Mouse (Mus musculus) hindbrain, embryonic 14.5 days (tissue): ENCODE measurements around the gene Polg2. TPM values are rescaled to one million over a fixed set of nuclear protein-coding genes. Genes with fewer than 3 reads are reported as not detected.

Source experiments
- ATAC-seq: fragments of 200-750 bp; cut with Nextera tagmentation; 2 replicates; pipeline ENCODE4 v1.8.0; 2017; ENCODE audit warnings: moderate number of reproducible peaks, mild to moderate bottlenecking, moderate TSS enrichment, moderate library complexity; ENCODE audit not compliant: low FRiP score
- DNase-seq: peaks from one replicate; pipeline ENCODE4 v3.0.0-alpha.2; 2015; ENCODE audit warnings: low spot score
- H3K27ac ChIP-seq: fragments of 300-500 bp; sonication (generic); 2 replicates; pipeline ENCODE4 v1.5.1; 2014; ENCODE audit warnings: mild to moderate bottlenecking, moderate library complexity
- H3K27me3 ChIP-seq: fragments of 300-500 bp; sonication (generic); 2 replicates; pipeline ENCODE4 v1.6.1; 2014; ENCODE audit warnings: mild to moderate bottlenecking, low read length, mixed read lengths; ENCODE audit not compliant: control insufficient read depth, insufficient read depth
- H3K36me3 ChIP-seq: fragments of 300-500 bp; sonication (generic); replicated peaks from 2 replicates; pipeline ENCODE4 v1.6.1; 2014; ENCODE audit not compliant: control insufficient read depth, insufficient read depth
- H3K4me1 ChIP-seq: fragments of 300-500 bp; sonication (generic); replicated peaks from 2 replicates; pipeline ENCODE4 v1.6.1; 2014; ENCODE audit warnings: antibody characterized with exemption, low read length, mixed read lengths; ENCODE audit not compliant: control insufficient read depth, insufficient read depth
- H3K4me2 ChIP-seq: fragments of 300-500 bp; sonication (generic); replicated peaks from 2 replicates; pipeline ENCODE4 v1.6.1; 2014; ENCODE audit warnings: mild to moderate bottlenecking, moderate library complexity
- H3K4me3 ChIP-seq: fragments of 300-500 bp; sonication (generic); replicated peaks from 2 replicates; pipeline ENCODE4 v1.5.1; 2014; ENCODE audit warnings: mild to moderate bottlenecking, low read length
- H3K9ac ChIP-seq: fragments of 300-500 bp; sonication (generic); 2 replicates; pipeline ENCODE4 v1.6.1; 2014
- H3K9me3 ChIP-seq: fragments of 300-500 bp; sonication (generic); 2 replicates; pipeline ENCODE4 v1.6.1; 2016; ENCODE audit warnings: low read length; ENCODE audit not compliant: control insufficient read depth
- WGBS: fragments of 180-500 bp; shearing (Covaris S2); extraction: QIAGEN DNeasy Blood & Tissue Kit; methylation state at CpG from one replicate; pipeline ENCODE4 v1.1.7; 2014; 5-methylcytosine and 5-hydroxymethylcytosine counted together
- polyA plus RNA-seq: library from polyadenylated mRNA; unstranded; fragments of >200 nt; fragmentation: Nextera tagmentation; extraction: Ambion mirVana; gene quantifications from 2 replicates; pipeline ENCODE4 v1.2.1, GENCODE M21; 2014

Polg2 gene
- polyA plus RNA-seq, 1 experiment from 2014 or later = 9.7 TPM

DNA sequence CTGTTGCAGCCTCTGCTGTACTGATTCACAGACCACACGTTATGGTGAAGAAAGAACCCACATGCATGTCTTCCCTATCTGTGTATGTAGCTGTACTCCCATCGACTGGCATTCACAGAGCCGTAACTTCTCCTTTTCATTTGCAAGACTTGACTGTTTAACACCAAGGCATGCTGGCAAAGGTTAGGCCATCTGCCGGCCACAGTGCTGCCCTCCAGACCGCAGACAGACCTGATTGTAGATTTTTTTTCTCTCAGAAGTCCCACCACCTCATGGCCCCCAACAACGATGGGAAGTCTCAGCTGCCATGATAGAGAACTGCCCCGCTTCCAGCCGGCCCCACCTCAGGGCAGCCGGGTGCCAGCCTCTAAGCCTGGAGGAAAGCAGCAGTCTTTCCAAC lies 40.3 kb upstream of the Polg2 start:
- Histone ChIP-seq H3K9me3 (no peaks in the 10 kb centered on the region), H3K4me3 (no peak overlapping the region), H3K9ac (no peak overlapping the region), H3K36me3 (peaks cover 89% of the 10 kb centered on the region), H3K27me3 (no peaks in the 10 kb centered on the region), H3K27ac (no peak overlapping the region), H3K4me2 (no peak overlapping the region), H3K4me1 (peaks cover 13% of the 10 kb centered on the region)
- WGBS = 93% methylated on average over 9 of the region's 9 CpGs
- ATAC-seq = no peak
- no peak for DNase-seq

DNA sequence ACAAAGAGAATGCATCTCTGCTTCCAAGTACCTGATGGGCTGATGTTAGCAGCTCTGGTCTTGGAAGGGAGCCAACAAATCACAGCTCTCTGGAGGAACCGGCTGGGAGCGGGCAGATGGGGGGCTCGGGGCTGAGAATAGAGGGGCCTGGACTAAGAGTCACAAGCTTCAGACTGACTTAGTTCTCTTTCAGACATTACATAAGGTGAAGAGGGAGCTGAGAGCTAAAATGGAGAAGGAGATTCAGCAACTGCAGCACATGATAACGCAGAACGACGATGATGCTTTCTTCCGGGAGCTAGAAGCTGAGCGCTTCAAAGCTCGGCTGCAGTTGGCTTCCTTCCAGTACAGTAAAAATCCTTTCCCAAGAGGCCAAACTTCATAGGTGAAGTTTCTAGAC lies 39.0 kb upstream of the Polg2 start:
- Histone ChIP-seq H3K27me3 (no peaks in the 10 kb centered on the region), H3K4me1 (peaks cover 13% of the 10 kb centered on the region), H3K36me3 (peaks cover 91% of the 10 kb centered on the region), H3K9ac (peak overlapping the region; percentile 9; the same call in 1 of the 2 replicates), H3K4me3 (no peak overlapping the region), H3K9me3 (no peaks in the 10 kb centered on the region), H3K4me2 (0 out of 2 replicates have a peak overlapping the region, but pooled peaks have one; percentile 8), H3K27ac (peak overlapping the region; percentile 67)
- WGBS = 58% methylated on average over 9 of the region's 9 CpGs
- ATAC-seq (no peak), DNase-seq (peak; percentile 76)

DNA sequence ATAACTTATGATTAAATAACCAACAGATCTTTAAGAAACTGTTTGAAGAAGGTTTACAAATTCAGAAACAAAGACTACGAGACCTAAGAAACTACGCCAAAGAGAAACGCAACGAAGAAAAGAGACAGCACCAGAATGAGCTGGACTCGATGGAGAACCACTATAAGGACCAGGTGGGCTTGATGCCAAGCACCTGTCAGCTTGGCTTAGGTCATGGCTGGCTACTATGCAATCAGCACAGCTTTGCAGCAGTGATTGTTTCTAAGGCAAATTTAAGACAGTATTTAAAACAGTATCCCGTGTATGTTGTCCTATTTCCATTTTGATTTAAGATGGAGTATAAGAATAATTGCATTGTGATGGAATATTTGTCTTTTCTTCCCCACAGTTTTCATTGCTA lies 38.5 kb upstream of the Polg2 start:
- peak; percentile 42 for DNase-seq
- no peak for ATAC-seq
- 80% methylated on average over 6 of the region's 6 CpGs for WGBS

DNA sequence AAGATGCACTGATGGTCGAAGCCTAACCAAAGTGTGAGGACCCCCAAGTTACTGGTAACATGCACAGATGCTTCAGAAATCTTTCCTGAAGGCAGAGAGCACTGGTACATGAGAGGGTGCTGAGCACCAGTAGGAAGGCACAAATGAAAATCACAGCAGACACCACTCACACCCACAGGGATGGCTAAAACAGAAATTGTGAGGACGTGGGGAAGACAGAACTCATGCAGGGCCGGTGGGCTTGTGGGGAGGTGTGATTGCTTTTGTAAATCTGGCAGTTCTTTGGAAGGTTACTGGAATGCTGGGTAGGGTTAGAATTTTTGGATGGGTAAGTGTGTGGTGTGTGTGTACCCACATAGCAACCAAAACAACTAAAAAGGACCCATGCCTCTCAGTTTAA lies 37.8 kb upstream of the Polg2 start:
- Histone ChIP-seq H3K27ac (peak overlapping the region; percentile 67; the same call in 1 of the 2 replicates), H3K4me2 (no peak overlapping the region), H3K9me3 (no peaks in the 10 kb centered on the region), H3K27me3 (no peaks in the 10 kb centered on the region), H3K36me3 (peaks cover 90% of the 10 kb centered on the region), H3K4me1 (peaks cover 13% of the 10 kb centered on the region), H3K9ac (no peak overlapping the region), H3K4me3 (no peak overlapping the region)
- no peak for ATAC-seq
- no peak for DNase-seq
- 72% methylated on average over 3 of the region's 3 CpGs for WGBS

More for the DNA sequence above, 38.5 kb upstream of the Polg2 start:
- peak overlapping the region; percentile 67 for H3K27ac ChIP-seq
- H3K4me2 ChIP-seq = no peak overlapping the region
- H3K36me3 ChIP-seq = peaks cover 92% of the 10 kb centered on the region
- no peak overlapping the region for H3K4me3 ChIP-seq
- H3K4me1 ChIP-seq = peaks cover 13% of the 10 kb centered on the region
- no peaks in the 10 kb centered on the region for H3K27me3 ChIP-seq
- H3K9ac ChIP-seq = peak overlapping the region; percentile 9; the same call in 1 of the 2 replicates
- no peaks in the 10 kb centered on the region for H3K9me3 ChIP-seq

DNA sequence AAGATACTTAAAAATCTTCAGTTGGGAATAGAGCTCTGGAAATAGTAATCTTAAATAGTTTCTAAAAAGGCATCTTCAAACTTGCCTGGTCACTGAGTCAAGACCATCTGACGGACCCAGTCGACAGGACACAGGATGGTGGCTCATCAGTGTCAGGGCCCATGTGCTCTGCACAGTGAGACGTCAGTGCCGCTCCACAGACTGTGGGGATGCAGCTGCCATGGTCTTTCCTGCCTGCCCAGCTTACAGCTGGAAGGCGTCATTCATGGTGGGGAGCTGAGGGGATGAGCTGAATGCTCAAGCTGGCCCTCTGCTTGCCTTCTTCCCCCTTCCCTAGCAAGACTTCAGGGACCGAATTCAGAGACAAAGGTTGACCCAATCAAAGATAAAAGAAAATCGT lies 37.0 kb upstream of the Polg2 start:
- H3K4me3 ChIP-seq = no peak overlapping the region
- no peaks in the 10 kb centered on the region for H3K9me3 ChIP-seq
- WGBS = 79% methylated on average over 7 of the region's 7 CpGs
- no peaks in the 10 kb centered on the region for H3K27me3 ChIP-seq
- no peak overlapping the region for H3K9ac ChIP-seq
- H3K4me2 ChIP-seq = no peak overlapping the region
- no peak for DNase-seq
- no peak overlapping the region for H3K27ac ChIP-seq
- peaks cover 13% of the 10 kb centered on the region for H3K4me1 ChIP-seq
- H3K36me3 ChIP-seq = peaks cover 94% of the 10 kb centered on the region
- no peak for ATAC-seq

DNA sequence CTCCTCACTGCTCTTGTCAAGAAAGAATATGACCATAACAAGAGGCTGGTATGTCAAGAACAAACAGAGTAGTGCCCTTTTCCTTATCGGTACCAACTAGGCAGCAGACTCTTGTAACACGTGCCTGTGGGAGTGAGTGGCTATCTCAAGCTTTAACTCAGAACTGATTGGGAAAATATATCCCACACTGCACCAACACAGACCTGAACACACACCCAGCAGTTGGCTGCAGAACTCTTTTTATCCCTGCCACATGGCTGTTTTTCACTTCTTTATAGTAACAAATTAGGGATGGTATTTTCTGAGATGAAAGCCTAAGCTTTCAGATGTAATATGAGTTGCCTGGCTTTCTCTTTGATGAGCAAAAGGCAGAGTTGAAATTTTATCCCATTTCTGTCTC lies 36.4 kb upstream of the Polg2 start:
- H3K36me3 ChIP-seq = peaks cover 97% of the 10 kb centered on the region
- WGBS = 94% methylated on average over 2 of the region's 2 CpGs
- no peak for DNase-seq
- H3K27ac ChIP-seq = no peak overlapping the region
- no peaks in the 10 kb centered on the region for H3K9me3 ChIP-seq
- no peak overlapping the region for H3K4me2 ChIP-seq
- H3K9ac ChIP-seq = no peak overlapping the region
- no peaks in the 10 kb centered on the region for H3K27me3 ChIP-seq
- no peak for ATAC-seq
- peaks cover 13% of the 10 kb centered on the region for H3K4me1 ChIP-seq
- H3K4me3 ChIP-seq = no peak overlapping the region

DNA sequence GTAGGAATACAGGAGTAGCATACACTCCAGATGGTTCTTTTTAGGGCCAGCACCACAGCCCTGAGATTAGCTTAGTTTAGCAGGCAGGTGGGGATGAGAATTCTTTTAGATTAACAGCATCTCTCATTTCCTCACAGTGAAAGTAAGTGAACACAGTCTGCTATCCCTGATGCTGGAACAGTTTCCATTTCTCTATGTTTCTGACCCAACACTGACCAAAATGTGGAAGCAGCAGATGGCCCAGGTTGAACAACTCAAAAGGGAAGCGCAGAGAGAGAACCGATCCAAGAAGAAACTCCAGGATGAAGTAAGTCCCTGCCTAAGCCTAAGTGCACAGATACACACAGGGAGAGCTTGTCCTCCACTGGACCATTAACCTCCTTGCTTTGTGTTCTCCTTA lies 36.0 kb upstream of the Polg2 start:
- Histone ChIP-seq H3K27ac (no peak overlapping the region), H3K36me3 (peaks cover 97% of the 10 kb centered on the region), H3K9me3 (no peaks in the 10 kb centered on the region), H3K4me1 (peaks cover 13% of the 10 kb centered on the region), H3K27me3 (no peaks in the 10 kb centered on the region), H3K4me3 (no peak overlapping the region), H3K4me2 (no peak overlapping the region), H3K9ac (no peak overlapping the region)
- ATAC-seq (no peak), DNase-seq (no peak)
- WGBS = 95% methylated on average over 2 of the region's 2 CpGs

DNA sequence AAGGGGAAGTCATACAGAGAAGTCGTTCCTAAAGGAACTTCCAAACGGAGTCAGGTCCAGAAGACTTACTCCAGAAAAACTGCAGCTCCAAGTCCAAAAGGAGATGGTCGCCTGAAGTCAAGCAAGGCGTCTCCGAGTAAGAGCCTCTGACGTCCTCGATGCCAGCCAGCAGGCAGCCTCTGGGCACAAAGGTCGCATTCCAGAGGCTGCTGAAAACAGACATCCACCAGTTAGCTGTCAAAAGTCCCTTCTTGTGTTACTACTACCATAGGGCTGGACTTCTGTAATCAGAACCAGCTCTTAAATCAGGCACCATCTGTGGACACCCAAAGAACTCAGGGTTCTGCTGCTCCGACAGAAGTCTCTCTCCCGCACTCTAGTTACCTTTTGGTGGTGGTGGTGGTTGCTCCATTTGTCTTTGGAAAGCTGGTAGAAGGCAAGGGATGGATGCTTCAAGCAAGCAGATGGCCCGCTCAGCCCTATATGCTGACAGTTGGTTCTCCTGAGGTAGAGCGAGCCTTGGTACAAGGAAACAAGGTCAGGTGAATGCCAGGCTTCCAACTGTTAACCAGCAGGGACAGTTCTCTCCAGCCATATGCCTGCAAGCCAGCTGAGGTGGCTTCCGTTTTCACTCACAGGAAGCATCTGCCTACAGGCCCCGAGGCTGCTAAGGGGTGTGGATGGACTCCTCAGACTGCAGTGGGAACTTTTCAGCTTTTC lies 35.4 kb upstream of the Polg2 start:
- Histone ChIP-seq H3K36me3 (peaks cover 96% of the 10 kb centered on the region), H3K4me1 (peaks cover 13% of the 10 kb centered on the region), H3K4me3 (no peak overlapping the region), H3K27me3 (no peaks in the 10 kb centered on the region), H3K9ac (no peak overlapping the region), H3K4me2 (no peak overlapping the region), H3K9me3 (no peaks in the 10 kb centered on the region), H3K27ac (no peak overlapping the region)
- no peak for ATAC-seq
- DNase-seq = no peak
- 79% methylated on average over 14 of the region's 14 CpGs for WGBS

DNA sequence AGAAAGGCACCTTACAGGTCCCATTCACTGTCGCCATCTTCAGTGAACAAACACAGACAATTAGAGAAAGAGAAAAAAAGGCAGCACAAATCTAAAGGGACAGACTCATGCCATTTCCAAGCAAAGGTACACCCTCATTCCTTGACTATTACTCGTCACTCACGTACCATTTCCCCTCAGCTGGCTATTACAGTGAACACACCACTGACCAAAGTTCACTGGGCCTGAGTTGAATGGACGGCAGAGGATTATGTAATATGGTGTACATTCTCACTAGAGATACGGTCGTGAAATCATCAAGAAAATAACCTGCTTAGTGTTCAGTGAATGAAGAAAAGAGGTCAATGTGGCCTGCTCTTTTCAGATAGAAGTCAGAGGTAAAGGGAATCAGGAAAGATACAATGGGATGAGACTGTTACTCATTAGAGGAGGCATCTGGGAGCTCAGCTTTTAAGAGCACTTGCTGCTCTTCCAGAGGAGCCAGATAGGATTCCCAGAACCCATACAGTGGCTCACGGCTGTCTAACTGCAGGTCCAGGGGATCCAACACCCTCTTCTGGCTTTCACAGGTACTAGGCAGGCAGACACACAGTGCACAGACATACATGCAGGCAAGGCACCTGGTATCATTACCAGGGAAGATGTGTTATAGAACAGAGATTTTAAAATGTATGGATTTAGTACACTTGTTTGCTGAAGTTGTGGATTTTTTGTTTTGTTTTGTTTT lies 33.2 kb upstream of the Polg2 start:
- Histone ChIP-seq H3K36me3 (peaks cover 86% of the 10 kb centered on the region), H3K9ac (no peak overlapping the region), H3K27me3 (no peaks in the 10 kb centered on the region), H3K9me3 (no peaks in the 10 kb centered on the region), H3K27ac (no peak overlapping the region), H3K4me2 (no peak overlapping the region), H3K4me3 (no peak overlapping the region), H3K4me1 (peaks cover 3% of the 10 kb centered on the region; the same call in 1 of the 2 replicates)
- no peak for DNase-seq
- no peak for ATAC-seq
- WGBS = 94% methylated on average over 7 of the region's 7 CpGs
